Mouse (Mus musculus) left cerebral cortex, adult 8-10 months (tissue): ENCODE data around the gene Stau1. TPM values are rescaled to one million over a fixed set of nuclear protein-coding genes. Genes with fewer than 3 reads are reported as not detected.

Experiments
- DNase-seq, 2 experiments: peaks; one replicate each; pipeline ENCODE4 v3.0.0; 2022; ENCODE audit warnings: low spot score in 2 of 2
- total RNA-seq, 4 experiments: library from RNA; stranded (reverse); gene quantifications; 2 replicates each; pipeline ENCODE4 v1.2.4; 2022

The Stau1 gene
- total RNA-seq, 4 experiments from 2014 or later: 62.6 to 66.0 (median 63.3) TPM

GRCm38 (mm10) chr2:166990861-166991260 lies 5.2 kb downstream of the Stau1 start:
- DNase-seq: no peak

GRCm38 (mm10) chr2:166983351-166983894 lies 12.7 kb downstream of the Stau1 start:
- DNase-seq: no peak

- DNase-seq: no peak
Measured at GRCm38 (mm10) chr2:166980161-166980560, 15.9 kb downstream of the Stau1 start.

- no peak for DNase-seq
Measured at GRCm38 (mm10) chr2:166977490-166977889, 18.6 kb downstream of the Stau1 start.

GRCm38 (mm10) chr2:166976356-166976755 lies 19.7 kb downstream of the Stau1 start:
- no peak for DNase-seq

- DNase-seq: no peak
Measured at GRCm38 (mm10) chr2:166974177-166974872, 21.8 kb downstream of the Stau1 start.

- no peak for DNase-seq
Measured at GRCm38 (mm10) chr2:166973153-166973552, 22.9 kb downstream of the Stau1 start.

- no peak for DNase-seq
Measured at GRCm38 (mm10) chr2:166964773-166965172, 31.3 kb downstream of the Stau1 start.

GRCm38 (mm10) chr2:166963257-166963656 lies 32.8 kb downstream of the Stau1 start:
- DNase-seq: no peak

GRCm38 (mm10) chr2:166960648-166961330 lies 35.3 kb downstream of the Stau1 start:
- DNase-seq: no peak

- peak in 1 of 2 experiments; percentile 45 for DNase-seq
Measured at GRCm38 (mm10) chr2:166956805-166957204, 39.3 kb downstream of the Stau1 start.

- DNase-seq: no peak
Measured at GRCm38 (mm10) chr2:166952151-166952550, 43.9 kb downstream of the Stau1 start.

- DNase-seq: no peak
Measured at GRCm38 (mm10) chr2:166950853-166951648, 45.0 kb downstream of the Stau1 start.

- DNase-seq: no peak
Measured at GRCm38 (mm10) chr2:166948936-166949335, 47.2 kb downstream of the Stau1 start.

GRCm38 (mm10) chr2:166948246-166948645 lies 47.9 kb downstream of the Stau1 start:
- no peak for DNase-seq

- no peak for DNase-seq
Measured at GRCm38 (mm10) chr2:166945456-166945855, 50.6 kb downstream of the Stau1 start.

GRCm38 (mm10) chr2:166944346-166944745 lies 51.8 kb downstream of the Stau1 start:
- DNase-seq: no peak

GRCm38 (mm10) chr2:166943146-166943545 lies 53.0 kb downstream of the Stau1 start:
- DNase-seq: no peak

- DNase-seq: no peak
Measured at GRCm38 (mm10) chr2:166936166-166936565, 59.9 kb downstream of the Stau1 start.

GRCm38 (mm10) chr2:166935582-166935981 lies 60.5 kb downstream of the Stau1 start:
- DNase-seq: no peak

- DNase-seq: no peak
Measured at GRCm38 (mm10) chr2:166934416-166934815, 61.7 kb downstream of the Stau1 start.

- no peak for DNase-seq
Measured at GRCm38 (mm10) chr2:166933943-166934342, 62.2 kb downstream of the Stau1 start.
